Mouse (Mus musculus): ENCODE results near the gene Mnt.

GRCm38 (mm10) chr11:74800658-74801057 is 30.1 kb upstream of the Mnt start:
- TF ChIP-seq POLR2A (IDR thresholded peaks at IDR 0.05; ENCODE audit: low read depth, low read length) (no peak), CTCF (IDR thresholded peaks at IDR 0.05; ENCODE audit: borderline replicate concordance, insufficient read depth, low read length) (no peak)

Data from embryonic fibroblast, embryonic 13.5 days (primary cell).